Mouse (Mus musculus) heart, postnatal 0 days (tissue): ENCODE data around the gene Itpa.

ENCODE experiments used
- CTCF ChIP-seq: IDR thresholded peaks from 2 replicates; pipeline ENCODE4 v1.5.1; 2016; ENCODE audit warnings: antibody characterized with exemption, control low read depth, low read depth
- EP300 ChIP-seq: IDR thresholded peaks from 2 replicates; pipeline ENCODE4 v1.6.1; 2016; ENCODE audit warnings: antibody characterized with exemption, low read depth

DNA sequence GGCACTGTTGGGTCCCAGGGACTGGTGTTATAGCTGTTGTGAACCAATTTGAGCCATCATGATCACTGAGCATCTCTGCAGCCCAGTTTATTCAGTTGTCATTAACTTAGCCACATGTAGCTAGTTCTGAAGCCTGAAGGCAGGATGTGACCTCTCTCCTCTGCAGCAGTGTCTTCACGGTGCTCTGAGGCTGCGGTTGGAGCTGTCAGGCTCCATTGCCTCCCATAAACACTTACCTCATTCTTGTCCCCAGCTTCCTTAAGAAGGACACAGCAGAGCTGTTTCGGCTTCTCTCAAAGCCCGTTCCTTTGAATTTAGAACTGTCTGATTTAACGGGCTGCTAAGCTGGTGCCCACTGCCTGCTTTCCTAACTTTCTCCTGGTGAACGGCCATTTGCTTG is 12.5 kb downstream of the Itpa start:
- no peak for TF ChIP-seq CTCF
- TF ChIP-seq EP300, result no peak
